Mouse (Mus musculus) MEL-GATA-1-ER (cell line): ENCODE data around the gene Skap2.

Experiments
- DNase-seq: peaks from one replicate; pipeline ENCODE4 v3.0.0-alpha.2; 2012; ENCODE audit warnings: low read depth; ENCODE audit errors: extremely low read depth

Skap2 gene

DNA sequence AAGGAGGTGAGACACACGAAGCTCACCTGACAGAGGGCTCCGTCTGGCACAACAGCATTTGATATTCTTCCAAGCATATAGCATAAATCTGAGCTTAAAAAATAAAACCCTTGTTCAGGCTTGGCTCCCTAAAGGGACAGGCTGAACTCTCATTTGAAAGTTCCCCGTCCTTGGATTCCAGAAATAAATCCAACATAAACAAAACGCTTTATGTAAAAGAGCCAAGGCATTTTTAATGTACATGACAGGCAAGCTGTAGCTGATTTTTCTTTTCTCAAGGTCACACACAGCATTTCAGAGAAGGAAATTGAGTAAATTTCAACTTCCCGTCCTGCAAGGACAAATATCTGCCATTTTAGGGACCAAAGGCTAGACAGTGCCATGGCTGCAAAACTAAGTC is 122.0 kb downstream of the Skap2 start:
- no peak for DNase-seq

DNA sequence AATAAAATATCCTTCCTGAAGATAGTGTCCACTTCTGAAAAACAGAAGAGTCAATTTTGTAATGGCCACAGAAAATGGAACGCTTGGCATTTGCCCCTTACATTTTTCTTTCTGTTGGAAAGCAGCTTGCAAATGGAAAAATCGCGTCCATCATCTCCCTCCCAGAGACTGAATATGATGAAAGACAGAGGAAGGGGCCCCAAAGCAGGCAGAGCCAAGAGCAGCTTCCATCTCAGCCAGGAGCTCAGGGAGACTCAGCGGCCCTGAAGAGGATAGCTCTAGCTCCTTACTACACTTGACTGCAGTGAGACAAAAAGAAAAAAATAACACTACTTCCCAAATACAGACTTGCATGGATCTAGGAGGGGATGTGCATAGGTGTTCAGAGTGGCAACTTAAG is 122.5 kb downstream of the Skap2 start:
- DNase-seq, result no peak

DNA sequence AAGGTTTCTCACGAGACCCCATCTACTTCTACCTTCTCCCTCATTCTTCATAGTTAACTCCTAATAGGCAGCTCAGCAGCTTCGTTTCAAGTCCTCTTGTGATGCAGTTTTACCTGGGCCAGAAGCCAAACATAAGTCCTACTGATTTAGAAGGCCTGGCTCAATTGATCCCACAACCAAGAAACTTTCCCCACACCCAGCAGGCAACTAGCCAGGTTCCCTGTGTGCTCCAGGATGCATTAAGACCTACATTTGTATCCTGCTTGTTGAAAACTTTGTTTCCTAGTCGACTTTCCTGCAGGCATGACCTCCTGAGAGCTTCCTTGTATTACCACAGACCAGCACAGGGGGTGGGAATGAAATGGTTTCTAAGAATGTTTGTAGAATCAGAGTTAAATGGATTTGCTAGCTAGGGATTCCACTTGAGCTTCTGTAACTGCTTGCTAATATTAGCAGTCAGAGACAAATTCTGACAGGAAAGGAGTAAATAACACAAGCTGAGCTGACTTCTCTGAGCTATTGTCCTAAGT is 125.4 kb downstream of the Skap2 start:
- no peak for DNase-seq

DNA sequence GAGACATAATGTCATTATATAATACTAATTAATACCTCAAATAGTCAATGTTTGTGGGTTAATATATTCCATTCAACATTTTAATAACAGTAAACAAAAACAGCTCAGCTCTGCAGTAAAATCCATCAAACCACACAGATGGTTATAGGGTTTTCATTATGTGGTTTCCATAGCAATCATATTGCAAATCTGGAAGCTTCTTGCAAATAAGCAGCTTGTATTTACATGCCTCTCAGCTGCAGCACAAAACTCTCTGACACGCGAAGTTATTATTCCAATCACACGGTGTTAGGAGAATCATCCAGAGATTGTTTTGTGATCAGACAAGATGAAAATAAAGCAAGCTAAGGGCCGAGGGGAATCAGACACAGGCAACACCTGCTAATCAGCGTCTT is 129.5 kb downstream of the Skap2 start:
- DNase-seq, result no peak

DNA sequence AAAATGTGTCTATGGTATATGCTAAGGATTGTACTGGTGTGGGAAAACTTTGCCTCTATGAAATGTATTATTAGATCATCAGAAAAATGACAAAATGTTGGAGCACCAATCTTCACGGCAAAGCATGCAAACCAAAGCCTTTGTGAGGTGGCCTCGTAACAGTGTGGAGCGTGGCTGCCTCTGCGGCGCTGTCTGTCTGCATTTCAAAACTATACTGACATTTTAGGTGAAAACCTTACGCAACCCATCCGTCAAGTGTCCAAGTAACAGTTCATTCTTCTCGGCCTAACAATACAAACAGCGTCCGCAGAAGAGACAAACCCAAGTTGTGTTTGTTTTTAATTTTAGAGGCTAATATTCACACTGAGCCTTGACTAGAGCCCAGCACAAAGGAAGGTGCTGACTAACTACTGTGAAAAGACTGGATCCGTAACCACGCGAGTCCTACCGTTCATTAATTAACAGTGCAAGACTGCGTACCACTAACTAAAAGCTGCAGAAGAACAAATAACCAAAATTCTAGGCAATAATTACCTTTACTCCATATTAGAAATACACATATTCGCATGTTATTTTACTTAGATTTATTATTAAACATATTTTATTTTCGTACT is 130.0 kb downstream of the Skap2 start:
- DNase-seq, result no peak

DNA sequence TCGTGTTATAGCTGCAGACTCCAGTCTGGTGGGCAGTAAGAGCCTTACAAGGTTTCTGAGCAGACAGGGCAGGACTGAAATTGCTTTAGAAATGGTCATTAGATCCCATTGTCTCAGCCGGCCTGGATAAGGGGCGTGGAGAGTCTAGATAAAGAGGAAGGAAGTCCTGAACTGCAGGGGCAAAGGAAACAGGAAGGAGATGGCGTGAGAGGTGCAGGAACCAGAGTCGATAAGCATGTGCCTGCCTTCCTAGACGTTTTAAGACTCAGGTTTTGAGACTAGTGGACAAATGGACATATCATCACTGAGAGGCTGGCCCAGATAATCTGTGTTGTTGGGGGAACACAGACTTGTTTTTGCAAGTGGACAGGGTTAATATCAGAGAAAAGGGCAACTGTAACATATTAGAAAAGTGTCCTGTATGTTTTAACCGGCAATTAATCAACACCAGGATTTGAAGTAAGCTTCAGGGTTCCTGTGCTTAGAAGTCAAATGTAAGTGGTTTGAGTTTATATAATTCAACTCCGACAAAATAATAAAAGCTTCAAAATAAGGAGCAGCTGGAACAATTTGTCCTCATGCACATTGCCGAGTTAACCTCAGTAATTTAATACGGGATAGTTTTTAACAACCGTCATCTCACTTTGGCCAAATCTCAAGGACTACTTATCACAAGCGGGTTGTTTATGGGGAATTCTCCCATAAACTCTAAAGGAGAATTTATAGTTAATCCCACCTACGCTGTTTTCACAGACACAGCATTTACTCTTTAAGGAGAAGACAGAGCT is 131.0 kb downstream of the Skap2 start:
- DNase-seq, result peak; percentile 70

DNA sequence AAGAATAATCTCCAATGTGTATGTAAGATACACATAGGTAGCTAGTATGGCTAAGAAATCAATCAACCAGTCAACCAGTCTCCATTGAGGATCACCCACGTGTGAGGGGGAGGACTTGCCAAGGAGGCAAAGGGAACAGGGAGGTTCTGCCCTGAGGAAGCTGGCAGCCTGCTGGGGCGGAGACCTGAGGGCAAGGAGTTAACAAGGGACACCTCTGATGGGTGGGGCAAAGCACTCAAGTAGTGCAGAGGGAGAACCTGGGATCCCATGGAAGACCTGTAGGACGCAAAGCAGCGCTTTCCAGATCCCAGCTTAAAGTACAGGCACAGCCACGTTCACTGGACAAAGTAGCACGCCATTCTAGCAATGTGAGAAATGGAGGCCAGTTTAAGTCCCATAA is 131.6 kb downstream of the Skap2 start:
- no peak for DNase-seq

DNA sequence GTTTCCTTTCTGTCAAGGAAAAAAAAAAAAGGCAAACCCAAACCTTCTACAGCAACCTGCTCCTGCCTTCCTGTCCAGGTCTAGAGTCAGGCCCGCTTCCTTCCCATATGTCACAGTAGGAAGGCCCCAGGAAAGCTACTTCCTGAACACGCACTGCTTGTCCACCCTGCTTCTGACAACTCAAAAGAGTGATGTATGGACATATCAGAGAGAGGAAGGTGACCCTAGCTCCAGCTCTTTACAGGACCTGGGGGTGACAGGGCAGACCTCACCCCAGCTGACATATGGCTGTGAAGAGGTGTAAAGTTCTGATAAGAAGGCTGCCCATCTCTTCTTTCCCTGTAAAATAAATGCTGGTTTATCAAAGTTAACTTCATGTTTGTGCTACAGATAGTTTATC is 133.8 kb downstream of the Skap2 start:
- DNase-seq, result no peak

DNA sequence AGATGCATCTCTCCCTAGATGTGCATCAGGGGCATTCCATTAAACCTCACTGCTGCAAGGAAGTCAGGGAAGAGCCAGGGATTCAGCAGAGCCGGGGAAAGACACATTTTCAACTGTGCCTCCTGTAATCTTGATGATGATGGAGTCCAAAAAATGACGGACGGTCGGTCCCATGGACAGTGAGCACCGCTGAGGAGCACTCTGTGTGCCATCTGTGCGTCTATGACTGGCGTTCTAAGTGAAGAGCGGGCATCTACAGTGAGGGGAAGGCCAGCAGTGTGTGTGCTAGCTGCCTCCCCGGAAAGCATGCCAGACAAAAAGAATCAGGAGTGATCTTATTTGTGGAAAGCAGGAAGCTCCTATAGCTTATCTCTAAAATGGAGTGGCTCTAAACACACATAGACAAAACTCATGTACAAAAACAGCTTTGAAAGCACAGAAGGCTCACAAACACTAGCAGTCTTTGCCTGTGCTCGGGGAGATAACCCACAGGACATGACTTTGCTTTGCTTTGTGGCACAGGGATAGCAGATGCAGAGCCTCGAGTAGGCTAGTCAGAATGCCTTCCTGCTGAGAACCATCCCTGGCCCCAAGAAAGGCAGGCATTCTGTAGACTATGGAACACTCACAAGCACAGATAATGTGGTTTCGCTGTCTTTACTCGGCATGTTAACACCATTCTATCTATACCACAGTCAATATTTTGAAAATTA is 135.4 kb downstream of the Skap2 start:
- DNase-seq, result no peak

DNA sequence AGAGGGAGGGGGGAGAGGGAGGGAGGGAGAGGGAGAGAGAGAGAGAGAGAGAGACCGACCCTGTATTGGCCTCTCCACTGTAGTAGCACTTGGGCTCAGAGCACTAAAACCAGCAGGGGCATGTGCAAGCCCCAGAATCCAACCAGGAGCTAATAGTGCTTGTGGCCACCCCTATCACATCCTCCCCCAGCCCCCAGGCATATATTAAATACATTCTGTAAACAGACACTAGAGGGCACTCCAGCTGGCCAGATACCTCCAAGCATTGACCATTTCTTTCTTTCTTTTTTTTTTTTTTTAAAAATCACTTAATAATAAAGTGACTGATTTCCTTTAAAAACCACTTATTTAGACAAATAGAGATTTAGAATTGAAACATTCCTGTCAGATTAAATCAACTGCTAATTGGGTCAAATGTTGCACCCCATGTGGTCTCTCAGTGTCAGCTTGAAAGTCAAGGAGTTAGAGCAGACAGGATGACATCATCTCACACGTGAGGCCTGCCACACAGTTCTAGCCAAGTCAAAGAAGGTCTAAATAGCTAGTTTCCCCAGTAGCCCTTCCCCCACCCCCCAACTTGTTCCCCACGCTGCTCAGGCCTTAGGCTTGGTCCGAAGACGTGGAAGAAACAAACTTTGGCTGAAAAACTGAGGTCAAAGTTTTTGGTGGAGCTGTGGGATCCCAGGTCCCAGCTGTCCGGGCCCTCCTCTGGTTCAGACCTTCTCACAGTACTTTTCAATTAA is 136.3 kb downstream of the Skap2 start:
- DNase-seq, result no peak

DNA sequence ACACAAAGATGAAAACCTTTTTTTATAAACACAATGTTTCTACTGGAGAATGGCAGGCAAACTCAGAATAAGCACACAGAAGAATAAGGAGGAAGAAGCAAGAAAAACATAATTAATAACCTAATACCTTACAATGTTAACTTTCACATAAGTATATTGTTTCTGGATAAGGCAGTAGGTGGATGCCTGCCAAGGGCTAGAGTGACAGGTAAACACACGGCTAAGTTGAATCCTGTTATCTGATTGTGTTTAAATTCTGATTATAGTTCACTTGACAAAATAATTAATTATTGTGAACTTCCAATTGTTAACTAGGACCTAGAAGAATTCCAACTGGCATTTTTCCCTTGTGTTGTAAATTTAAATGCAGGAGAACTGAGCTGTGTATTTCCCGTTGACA is 138.3 kb downstream of the Skap2 start:
- no peak for DNase-seq

DNA sequence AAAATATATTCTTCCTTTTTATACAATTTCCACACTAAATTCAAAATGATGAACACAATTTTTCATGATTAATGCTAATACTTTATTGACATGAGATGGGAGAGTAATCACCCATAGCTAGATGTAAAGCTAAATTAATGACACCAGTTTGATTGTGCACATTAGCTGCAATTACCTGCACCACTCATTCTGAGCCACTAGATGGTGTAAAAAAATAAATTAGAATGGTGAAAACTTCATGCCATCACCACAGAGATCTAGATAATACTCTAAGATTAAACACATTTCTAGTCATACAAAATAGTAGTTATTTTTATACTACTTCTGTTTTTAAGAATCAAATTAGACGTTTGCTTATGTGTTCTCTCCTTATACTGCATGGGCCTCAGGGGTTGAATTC is 141.2 kb downstream of the Skap2 start:
- no peak for DNase-seq

DNA sequence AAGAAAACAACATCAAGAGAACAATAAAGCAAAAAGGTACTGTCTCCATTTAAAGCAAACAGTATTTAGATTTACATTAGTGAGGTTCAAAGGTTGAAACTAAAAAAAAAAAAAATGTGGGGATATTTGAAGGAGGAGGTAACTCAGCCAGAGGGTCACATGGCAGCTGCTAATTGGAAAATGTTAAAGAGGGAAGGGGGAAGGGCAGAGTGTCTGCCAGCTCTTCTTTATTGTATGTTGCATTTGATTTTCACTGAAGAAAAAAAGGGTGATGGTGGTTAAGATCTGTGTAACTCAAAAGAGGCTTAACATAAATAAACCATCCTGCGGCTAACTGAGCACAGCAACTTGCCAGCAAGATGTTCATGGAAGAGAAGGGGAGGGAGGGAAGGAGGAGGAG is 142.1 kb downstream of the Skap2 start:
- no peak for DNase-seq

DNA sequence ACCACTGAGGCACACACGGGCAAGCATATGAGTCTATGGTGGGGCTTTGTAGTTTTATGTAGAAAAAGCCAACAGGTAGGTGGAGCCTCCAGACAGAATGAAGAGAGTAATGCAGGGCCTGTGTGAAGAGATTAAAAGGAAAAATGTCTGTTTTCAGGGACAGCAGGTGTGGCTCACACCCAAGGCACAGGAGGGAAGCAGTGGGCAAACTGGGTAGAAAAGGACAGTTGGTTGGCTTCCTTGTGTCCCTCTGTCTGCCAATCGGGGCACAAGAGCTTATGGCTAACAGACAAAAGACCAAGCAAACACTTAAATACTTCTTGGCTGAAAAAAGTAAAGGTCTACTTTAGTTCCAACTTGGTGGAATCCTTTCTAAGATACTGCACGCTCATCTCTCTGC is 145.8 kb downstream of the Skap2 start:
- no peak for DNase-seq

DNA sequence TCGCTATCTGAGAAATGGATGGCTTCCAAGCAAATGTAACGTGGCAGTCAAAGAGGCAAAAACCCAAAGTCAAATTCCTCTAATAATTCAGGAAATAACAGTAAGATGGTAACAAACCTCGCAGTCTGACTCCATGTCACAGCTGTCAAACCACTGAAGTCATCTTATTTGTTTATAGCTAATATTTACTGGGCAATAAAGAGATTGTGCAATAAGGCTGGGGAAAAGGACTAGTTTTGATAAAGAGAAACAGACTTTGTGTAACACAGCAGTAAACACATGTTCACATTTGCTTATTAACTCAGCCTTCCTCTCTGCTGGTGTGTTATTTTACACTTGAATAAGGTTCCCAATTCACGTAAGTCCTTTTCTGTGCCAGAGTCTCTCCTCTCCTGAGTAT is 148.8 kb downstream of the Skap2 start:
- DNase-seq, result no peak

DNA sequence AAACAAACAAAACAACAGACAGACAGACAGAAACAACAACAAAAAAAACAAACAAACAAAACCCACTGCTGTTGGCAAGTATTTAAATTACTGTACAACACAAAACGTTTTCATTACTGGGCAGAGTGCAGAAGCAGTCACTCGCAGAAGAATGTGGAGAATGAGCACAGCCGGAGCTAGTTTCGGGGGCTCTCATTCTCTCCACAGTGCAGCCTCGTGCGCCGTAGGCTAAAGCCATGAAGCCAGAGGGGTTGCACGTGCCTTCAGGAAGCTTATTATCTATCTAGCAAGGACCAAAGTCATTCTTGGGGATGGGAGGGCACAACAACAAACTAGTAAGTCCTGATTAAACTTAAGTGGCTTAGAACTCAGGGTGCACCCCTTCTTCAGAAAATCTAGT is 152.0 kb downstream of the Skap2 start:
- DNase-seq, result no peak

DNA sequence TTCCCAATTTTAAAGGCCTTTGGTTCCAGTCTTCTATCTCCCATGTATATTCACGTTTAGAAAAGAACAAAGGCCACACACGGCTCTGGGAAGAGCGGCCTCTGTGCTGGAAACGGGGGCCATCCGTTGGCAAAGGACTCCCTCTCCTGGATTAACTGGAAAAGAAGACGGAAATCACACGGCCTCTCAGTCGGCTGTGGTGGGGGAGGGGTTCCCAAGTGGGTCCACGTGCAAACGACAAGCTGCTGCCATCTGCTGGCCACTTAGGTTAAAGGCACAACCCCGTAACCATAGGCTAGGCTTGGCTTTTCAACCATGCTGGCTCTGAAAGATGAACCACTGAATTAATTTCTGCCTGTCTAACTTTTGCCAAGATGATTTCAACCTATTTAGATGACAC is 154.5 kb downstream of the Skap2 start:
- peak; percentile 58 for DNase-seq

DNA sequence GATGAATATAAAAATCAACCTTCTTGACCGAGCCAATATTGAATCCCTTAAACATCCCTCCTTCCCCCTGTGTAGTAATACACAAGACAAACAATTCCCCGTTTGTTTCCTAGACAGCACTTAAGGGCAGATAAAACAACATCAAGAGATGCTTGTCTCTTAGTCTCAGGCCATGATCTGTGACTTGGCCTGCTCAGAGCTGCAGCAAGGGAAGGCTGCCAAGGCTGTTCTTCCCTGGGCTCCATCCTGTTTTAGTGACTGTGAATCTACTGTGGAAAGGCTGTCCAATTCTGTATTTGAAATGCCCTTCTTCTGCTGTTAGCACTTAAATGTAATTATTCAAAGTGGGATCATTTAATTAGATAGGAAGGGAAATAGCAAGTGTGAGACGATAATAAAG is 159.1 kb downstream of the Skap2 start:
- DNase-seq, result no peak

DNA sequence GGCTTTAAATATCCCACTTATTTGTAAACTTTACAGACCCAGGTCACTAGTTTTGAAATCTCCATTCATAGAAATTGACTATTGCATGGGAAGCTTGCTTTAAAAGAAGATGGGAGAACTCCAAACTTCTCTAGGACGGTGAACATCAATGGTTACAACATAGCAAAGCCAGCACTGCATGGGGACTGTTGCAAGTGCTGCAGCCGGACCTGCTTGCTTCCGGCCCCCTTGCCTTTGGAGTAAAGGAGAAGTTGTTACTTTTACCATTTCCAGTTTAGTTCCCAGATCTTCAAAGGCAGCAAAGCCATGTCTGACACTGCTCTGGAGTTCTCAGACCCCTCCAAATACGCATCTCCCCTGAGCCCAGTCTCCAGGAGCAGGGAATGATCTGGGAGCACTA is 159.7 kb downstream of the Skap2 start:
- no peak for DNase-seq

DNA sequence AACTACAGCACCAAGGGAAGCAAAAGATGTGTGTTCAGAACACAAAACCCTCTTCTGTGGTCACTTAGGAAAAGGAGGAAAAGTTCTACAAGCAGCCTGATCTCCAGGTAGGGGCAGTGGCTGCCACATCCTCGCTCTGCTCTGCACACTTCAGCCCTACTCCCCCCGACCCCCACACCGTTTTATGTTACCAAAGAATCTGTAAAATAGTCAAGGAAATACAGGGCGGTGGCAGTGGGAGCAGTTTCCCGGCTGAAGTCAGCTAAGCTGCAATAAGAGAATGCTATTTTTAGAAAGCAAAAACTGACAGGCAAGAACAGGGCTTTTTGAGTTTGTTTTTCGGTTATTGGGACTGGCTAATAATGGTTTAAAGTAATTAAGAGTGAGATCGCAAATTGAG is 160.8 kb downstream of the Skap2 start:
- no peak for DNase-seq

DNA sequence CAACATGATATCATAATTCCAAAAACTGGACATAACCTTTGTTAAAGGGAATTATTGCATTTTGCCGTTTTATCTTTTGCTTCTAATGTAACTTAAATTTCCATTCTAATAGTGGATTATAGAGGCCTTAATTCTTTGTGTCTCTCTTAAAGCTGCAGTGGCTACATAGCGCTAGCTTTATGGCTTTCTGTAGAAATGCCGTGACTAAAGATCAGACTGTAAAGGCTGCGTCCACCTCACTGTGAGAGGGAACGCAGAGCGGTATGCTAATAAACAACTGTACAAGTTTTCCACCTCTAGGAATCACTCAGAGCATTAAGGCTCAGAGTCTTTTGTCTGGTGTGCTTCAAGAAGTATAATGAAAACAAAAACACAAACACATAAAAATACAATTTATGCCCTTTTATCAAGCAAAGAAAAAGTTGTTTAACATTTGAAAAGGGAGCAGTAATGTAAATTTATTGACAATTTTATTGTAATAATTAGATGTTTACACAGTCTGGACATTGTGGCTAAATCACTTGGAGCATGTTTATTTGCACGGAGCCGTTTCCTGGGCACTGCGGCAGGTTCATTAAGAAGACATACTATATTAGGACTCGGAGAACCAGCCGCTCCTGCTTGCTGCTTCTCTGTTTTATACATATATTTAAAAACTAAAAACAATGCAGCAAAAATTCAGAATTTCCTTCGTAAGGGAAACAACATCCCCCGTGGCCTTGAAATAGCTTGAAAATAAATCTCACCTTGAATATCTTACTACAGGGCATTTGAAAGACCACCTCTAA is 162.1 kb downstream of the Skap2 start:
- DNase-seq, result no peak
